Mouse (Mus musculus) 416B (cell line): ENCODE measurements around the gene Catspere2.
"Not testable (repeated sequence)": the region's sequence is repeated elsewhere in the genome, so short reads cannot be mapped to it uniquely, and the experiment has no call there.

Source experiments
- DNase-seq: peaks from one replicate; pipeline ENCODE4 v3.0.0; 2011; ENCODE audit warnings: low read depth

The Catspere2 gene

GRCm38 (mm10) chr1:177983024-177983450 lies at the start of gene Catspere2:
TSS of gene Catspere2 (plus strand) at chr1:177983423.
- DNase-seq = peak; percentile 96

- DNase-seq = peak; percentile 24
Observed at GRCm38 (mm10) chr1:177940422-177940977, 42.7 kb upstream of the Catspere2 start.

GRCm38 (mm10) chr1:177981276-177981675 lies 1.9 kb upstream of the Catspere2 start:
- DNase-seq = no peak

GRCm38 (mm10) chr1:177983582-177983981 lies 359 bp downstream of the Catspere2 start:
- DNase-seq = not testable (repeated sequence)

GRCm38 (mm10) chr1:177984206-177984605 lies 983 bp downstream of the Catspere2 start:
- no peak for DNase-seq

GRCm38 (mm10) chr1:177987476-177987875 lies 4.3 kb downstream of the Catspere2 start:
- DNase-seq = not testable (repeated sequence)

GRCm38 (mm10) chr1:178072798-178073197 lies 89.6 kb downstream of the Catspere2 start:
- DNase-seq = peak; percentile 50

GRCm38 (mm10) chr1:178097865-178098264 lies 114.6 kb downstream of the Catspere2 start:
- DNase-seq = peak; percentile 34

- DNase-seq = not testable (repeated sequence)
Observed at GRCm38 (mm10) chr1:178108514-178108913, 125.3 kb downstream of the Catspere2 start.

GRCm38 (mm10) chr1:178122236-178122635 lies 139.0 kb downstream of the Catspere2 start:
- DNase-seq = not testable (repeated sequence)

- no peak for DNase-seq
Observed at GRCm38 (mm10) chr1:178134288-178134687, 151.1 kb downstream of the Catspere2 start.

GRCm38 (mm10) chr1:178146513-178146912 lies 163.3 kb downstream of the Catspere2 start:
- peak; percentile 54 for DNase-seq

- peak; percentile 20 for DNase-seq
Observed at GRCm38 (mm10) chr1:178146915-178147314, 163.7 kb downstream of the Catspere2 start.

- DNase-seq = no peak
Observed at GRCm38 (mm10) chr1:178182251-178182650, 199.0 kb downstream of the Catspere2 start.

GRCm38 (mm10) chr1:178185591-178185990 lies 202.4 kb downstream of the Catspere2 start:
- DNase-seq = no peak

GRCm38 (mm10) chr1:178187216-178187791 lies 204.1 kb downstream of the Catspere2 start, which contains the start of gene Desi2:
TSS of gene Desi2 (plus strand) at chr1:178187417.
- DNase-seq = peak; percentile 99

- not testable (repeated sequence) for DNase-seq
Observed at GRCm38 (mm10) chr1:178187810-178188209, 204.6 kb downstream of the Catspere2 start.

GRCm38 (mm10) chr1:178188386-178188785 lies 205.2 kb downstream of the Catspere2 start:
- peak; percentile 16 for DNase-seq

GRCm38 (mm10) chr1:178205701-178206325 lies 222.6 kb downstream of the Catspere2 start:
- no peak for DNase-seq

- not testable (repeated sequence) for DNase-seq
Observed at GRCm38 (mm10) chr1:178207856-178208255, 224.6 kb downstream of the Catspere2 start.

- DNase-seq = peak; percentile 6
Observed at GRCm38 (mm10) chr1:178209966-178210365, 226.7 kb downstream of the Catspere2 start.

GRCm38 (mm10) chr1:178217157-178217556 lies 233.9 kb downstream of the Catspere2 start:
- peak; percentile 53 for DNase-seq

GRCm38 (mm10) chr1:178218305-178218704 lies 235.1 kb downstream of the Catspere2 start:
- peak; percentile 76 for DNase-seq
